ENCODE assay signal across 16 mouse cellular contexts in genomic region chr9:70277529-70277982, GRCm38 (mm10).
DNase-seq lines count a peak whose midpoint lies in the region; ATAC-seq and TF ChIP-seq lines count a peak whose summit lies in the region.
"Had no signal": no experiment of that assay in that cellular context is flagged by ENCODE, and none has a peak within 500 bp of the region (broad histone marks: within the 10 kb centered on the region; RNA-seq: fewer than 3 reads in every experiment).

No protein-coding gene starts in this region.

- H3K36me3 ChIP-seq in ES-Bruce4 (ENCODE audit: control insufficient read depth, insufficient read depth, low read length, poor library complexity, severe bottlenecking) = no peaks in the 10 kb centered on the region
- H3K36me3 ChIP-seq in liver, embryonic 16.5 days (ENCODE audit: control insufficient read depth, insufficient read depth) = no peaks in the 10 kb centered on the region
- H3K36me3 ChIP-seq in limb, embryonic 10.5 days = no peaks in the 10 kb centered on the region
- H3K36me3 ChIP-seq: embryonic facial prominence, embryonic 15.5 days; hindbrain, embryonic 13.5 days; limb, embryonic 15.5 days had no signal

- no peak for TF ChIP-seq CTCF in ES-Bruce4 (IDR thresholded peaks at IDR 0.05; ENCODE audit: low read depth, low read length)

- H3K9me3 ChIP-seq in ES-Bruce4 (replicated peaks; ENCODE audit: control insufficient read depth, insufficient read depth, low read length, poor library complexity, severe bottlenecking) = no peaks in the 10 kb centered on the region
- H3K9me3 ChIP-seq in liver, embryonic 16.5 days (replicated peaks; ENCODE audit: control insufficient read depth, low read length) = no peaks in the 10 kb centered on the region
- no peaks in the 10 kb centered on the region for H3K9me3 ChIP-seq in limb, embryonic 10.5 days (replicated peaks)
- H3K9me3 ChIP-seq: embryonic facial prominence, embryonic 15.5 days; hindbrain, embryonic 13.5 days; limb, embryonic 15.5 days had no signal

- ATAC-seq in liver, embryonic 16.5 days (ENCODE audit: low read depth) = peak; percentile 72

- no peak overlapping the region for H3K4me3 ChIP-seq in ES-Bruce4 (ENCODE audit: low read depth, low read length)
- H3K4me3 ChIP-seq in liver, embryonic 16.5 days (ENCODE audit: low read depth, low read length) = no peak overlapping the region
- H3K4me3 ChIP-seq in limb, embryonic 10.5 days = no peak overlapping the region
- H3K4me3 ChIP-seq: embryonic facial prominence, embryonic 15.5 days; hindbrain, embryonic 13.5 days; left cerebral cortex, adult 2 months; limb, embryonic 15.5 days had no signal

- H3K27me3 ChIP-seq in ES-Bruce4 (ENCODE audit: control insufficient read depth, insufficient read depth, low read length, poor library complexity, severe bottlenecking) = no peaks in the 10 kb centered on the region
- H3K27me3 ChIP-seq in liver, embryonic 16.5 days (ENCODE audit: control insufficient read depth, insufficient read depth, low read depth, low read length) = no peaks in the 10 kb centered on the region
- H3K27me3 ChIP-seq in limb, embryonic 10.5 days (ENCODE audit: low read depth, poor library complexity, severe bottlenecking) = no peaks in the 10 kb centered on the region
- H3K27me3 ChIP-seq: embryonic facial prominence, embryonic 15.5 days; hindbrain, embryonic 13.5 days; limb, embryonic 15.5 days had no signal

- H3K9ac ChIP-seq in ES-Bruce4 (ENCODE audit: low read depth, poor library complexity, severe bottlenecking) = no peak overlapping the region
- H3K9ac ChIP-seq in liver, embryonic 16.5 days (ENCODE audit: low read depth, low read length) = no peak overlapping the region
- H3K9ac ChIP-seq: embryonic facial prominence, embryonic 15.5 days; hindbrain, embryonic 13.5 days; limb, embryonic 15.5 days had no signal

- WGBS in liver, embryonic 16.5 days (ENCODE audit: insufficient replicate concordance) = 56% methylated on average over 11 of the region's 11 CpGs
- 91% methylated on average over 11 of the region's 11 CpGs for WGBS in limb, embryonic 10.5 days

- TF ChIP-seq POLR2A in ES-Bruce4 (IDR thresholded peaks at IDR 0.05; ENCODE audit: insufficient read depth, low read length) = no peak

- H3K4me2 ChIP-seq in liver, embryonic 16.5 days (ENCODE audit: low read depth, low read length) = no peak overlapping the region
- H3K4me2 ChIP-seq: embryonic facial prominence, embryonic 15.5 days; hindbrain, embryonic 13.5 days had no signal

- peaks cover 3% of the 10 kb centered on the region for H3K4me1 ChIP-seq in ES-Bruce4 (ENCODE audit: control insufficient read depth, insufficient read depth, low read length)
- H3K4me1 ChIP-seq in liver, embryonic 16.5 days (ENCODE audit: control insufficient read depth, low read depth, low read length) = no peaks in the 10 kb centered on the region; the same call in 1 of the 2 replicates
- no peaks in the 10 kb centered on the region for H3K4me1 ChIP-seq in limb, embryonic 10.5 days
- H3K4me1 ChIP-seq: embryonic facial prominence, embryonic 15.5 days; hindbrain, embryonic 13.5 days had no signal

- H3K27ac ChIP-seq in ES-Bruce4 (ENCODE audit: insufficient read depth, low read length) = peak overlapping the region; percentile 57
- H3K27ac ChIP-seq in liver, embryonic 16.5 days (ENCODE audit: low read length) = peak overlapping the region; percentile 71
- H3K27ac ChIP-seq in limb, embryonic 10.5 days = no peak overlapping the region
- H3K27ac ChIP-seq: embryonic facial prominence, embryonic 15.5 days; hindbrain, embryonic 13.5 days; left cerebral cortex, adult 2 months; limb, embryonic 15.5 days had no signal

- DNase-seq in ZHBTc4 (ENCODE audit: low read depth, low spot score) = peak; percentile 80
- DNase-seq in kidney, postnatal 14 days = peak; percentile 60
- no peak for DNase-seq in layer of hippocampus, adult 18-20 months (ENCODE audit: low spot score in 2 of 2)
- DNase-seq in left cerebral cortex, adult 8-10 months (ENCODE audit: low spot score in 2 of 2) = no peak
- DNase-seq in limb, embryonic 10.5 days (ENCODE audit: low spot score) = no peak
- DNase-seq in adrenal gland, adult 8-10 months = no peak
- DNase-seq: adrenal gland, adult 2 months; cerebellum, adult 9-10 months; retina, postnatal 1 day; thymus, postnatal 14 days had no signal

- TF ChIP-seq EP300 in ES-Bruce4 (IDR thresholded peaks at IDR 0.05; ENCODE audit: insufficient read depth, low read depth, low read length) = no peak

Comparison
In these comparisons a context has a peak if more than half of its experiments do, and no peak if none do; other contexts are left out.
1. DNase-seq: peak in ZHBTc4 (single experiment) and kidney, postnatal 14 days (single experiment); none in layer of hippocampus, adult 18-20 months (0 of 2), left cerebral cortex, adult 8-10 months (0 of 2), limb, embryonic 10.5 days (single experiment) and adrenal gland, adult 8-10 months (single experiment).